Mouse (Mus musculus) C2C12 (cell line): ENCODE results near the gene Grem1.

Experiments used
- CEBPB ChIP-seq: IDR thresholded peaks from one replicate; pipeline ENCODE4 v1.6.1; 2011; ENCODE audit warnings: low read depth, mild to moderate bottlenecking, control low read depth, moderate library complexity
- CTCF ChIP-seq: IDR thresholded peaks from one replicate; pipeline ENCODE4 v1.5.1; 2011; ENCODE audit not compliant: control insufficient read depth, insufficient read depth, insufficient read length
- FOSL1 ChIP-seq: IDR thresholded peaks from one replicate; pipeline ENCODE4 v1.8.0; 2011; ENCODE audit warnings: mild to moderate bottlenecking, low read length; ENCODE audit not compliant: poor library complexity, insufficient read depth, severe bottlenecking
- MYOD1 ChIP-seq: IDR thresholded peaks from one replicate; pipeline ENCODE4 v1.6.1; 2011; ENCODE audit warnings: low read depth; ENCODE audit not compliant: control insufficient read depth, insufficient read length
- MYOG ChIP-seq: IDR thresholded peaks from one replicate; pipeline ENCODE4 v1.6.1; 2011; ENCODE audit not compliant: control insufficient read depth, insufficient read length; ENCODE audit errors: extremely low read depth
- USF1 ChIP-seq: IDR thresholded peaks from one replicate; pipeline ENCODE4 v1.6.1; 2011; ENCODE audit warnings: low read depth, mild to moderate bottlenecking, control low read depth, moderate library complexity

GRCm38 (mm10) chr2:113749721-113750120 lies 8.7 kb downstream of the Grem1 start:
- no peak for TF ChIP-seq CTCF
- TF ChIP-seq USF1: no peak
- no peak for TF ChIP-seq FOSL1
- TF ChIP-seq MYOG: no peak
- no peak for TF ChIP-seq CEBPB
- TF ChIP-seq MYOD1: no peak
